Mouse (Mus musculus) macrophage (primary cell): Measurements from ENCODE around the gene Pafah1b3. TPM values are rescaled to one million over a fixed set of nuclear protein-coding genes. Genes with fewer than 3 reads are reported as not detected.
A peak's percentile ranks its signal among the peaks of the same experiment; 100 is the strongest.

Experiments used
- H3K27ac ChIP-seq: fragments of 350-480 bp; formaldehyde crosslinking; 2 replicates; pipeline ENCODE4 v1.9.0; 2021
- H3K36me3 ChIP-seq: fragments of 350-480 bp; formaldehyde crosslinking; 2 replicates; pipeline ENCODE4 v1.9.0; 2021; ENCODE audit errors: inconsistent target
- H3K4me3 ChIP-seq: fragments of 350-480 bp; formaldehyde crosslinking; 2 replicates; pipeline ENCODE4 v1.9.0; 2021; ENCODE audit errors: inconsistent target
- H3K79me2 ChIP-seq: fragments of 350-480 bp; formaldehyde crosslinking; 2 replicates; pipeline ENCODE4 v1.9.0; 2021; ENCODE audit errors: inconsistent target
- WGBS: methylation state at CpG from one replicate; pipeline ENCODE4 v1.1.7; 2026; ENCODE audit warnings: inconsistent platforms; ENCODE audit not compliant: missing documents; 5-methylcytosine and 5-hydroxymethylcytosine counted together
- polyA plus RNA-seq: library from polyadenylated mRNA; stranded (reverse); fragments of 250-400 nt; gene quantifications from 3 replicates; pipeline ENCODE4 v1.2.4, GENCODE M21; 2018; ENCODE audit warnings: inconsistent platforms

Gene Pafah1b3
- polyA plus RNA-seq, 1 experiment from 2014 or later = 7.4 TPM

DNA sequence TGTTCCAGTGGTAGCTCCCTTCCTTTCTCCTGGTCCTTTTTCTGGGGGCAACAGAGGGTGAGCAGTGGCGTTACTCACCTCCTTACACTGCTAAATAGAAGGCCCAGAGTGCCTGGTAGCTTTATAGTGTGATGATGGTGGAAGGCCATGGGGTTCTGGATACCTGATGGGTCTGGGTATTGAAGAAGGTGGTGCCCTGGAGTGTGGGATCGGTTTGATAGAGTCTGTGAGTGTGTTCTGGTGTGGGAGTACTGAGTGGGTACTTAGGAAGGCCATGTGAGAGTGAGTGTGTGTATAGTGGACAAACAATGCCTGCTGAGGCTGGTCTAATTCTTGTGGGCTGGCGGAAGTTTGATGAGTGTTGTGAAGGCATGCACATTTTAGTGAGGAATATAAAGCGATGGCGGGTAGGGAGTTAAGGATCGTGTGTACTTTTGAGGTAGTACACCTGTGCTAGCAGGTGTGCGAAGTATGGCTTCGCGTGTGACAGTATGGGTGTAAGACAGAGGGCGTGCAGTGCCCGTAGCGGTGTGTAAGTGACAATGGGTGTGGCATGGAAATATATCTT, 16.5 kb downstream of the Pafah1b3 start:
- peaks cover 15% of the 10 kb centered on the region for H3K36me3 ChIP-seq
- peak overlapping the region; percentile 95 for H3K27ac ChIP-seq
- H3K4me3 ChIP-seq = no peak overlapping the region; the same call in 1 of the 2 replicates
- H3K79me2 ChIP-seq = peaks cover 65% of the 10 kb centered on the region
- 36% methylated on average over 12 of the region's 12 CpGs for WGBS

DNA sequence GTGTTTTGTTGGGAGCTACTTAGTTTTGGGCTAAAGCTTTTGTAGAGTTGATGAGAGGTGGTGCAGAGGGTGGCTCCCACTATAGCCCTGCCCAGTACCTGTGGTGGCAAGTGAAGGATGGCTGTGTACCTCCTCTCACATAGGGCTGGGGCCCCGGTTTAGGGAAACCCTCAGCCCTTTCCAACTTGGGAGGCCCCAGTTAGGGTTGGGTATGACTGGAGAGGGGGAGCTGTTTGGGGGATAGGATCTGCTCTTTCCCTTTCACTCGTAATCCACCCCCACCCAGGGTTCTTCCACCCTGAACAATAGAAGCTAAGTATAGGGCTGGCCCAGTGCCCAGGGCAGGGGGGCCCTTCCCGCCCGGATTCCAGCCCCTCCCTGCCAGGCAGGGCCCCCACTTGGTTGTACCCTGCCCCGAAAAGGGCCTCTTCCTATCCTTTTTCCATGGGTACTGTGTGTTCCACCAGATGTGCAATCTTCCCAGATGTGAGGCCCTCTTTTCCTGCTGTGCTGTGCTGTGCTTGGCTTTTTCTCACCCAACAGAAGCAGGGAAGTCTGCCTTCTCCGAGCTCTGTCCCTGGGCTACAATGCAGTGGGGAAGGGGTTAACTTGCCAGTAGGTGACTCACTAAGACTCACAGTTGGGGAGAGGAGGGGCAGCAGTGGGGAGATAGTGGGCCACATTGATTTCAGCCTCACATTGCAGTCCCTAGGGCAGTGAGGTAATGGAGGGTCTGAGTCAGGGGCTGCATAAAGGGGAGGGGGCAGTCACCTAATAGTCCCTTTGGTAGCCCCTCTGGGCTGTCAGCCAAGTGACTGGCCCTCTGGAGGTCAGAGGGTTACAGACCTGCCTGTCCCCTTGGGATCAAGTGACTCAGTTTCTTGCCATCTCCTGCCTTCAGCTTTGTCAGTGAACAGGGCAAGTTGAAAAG, 17.7 kb downstream of the Pafah1b3 start:
- WGBS = 2% methylated on average over 6 of the region's 6 CpGs
- H3K4me3 ChIP-seq = peak overlapping the region; percentile 41
- peaks cover 65% of the 10 kb centered on the region for H3K79me2 ChIP-seq
- peaks cover 4% of the 10 kb centered on the region; the same call in 1 of the 2 replicates for H3K36me3 ChIP-seq
- H3K27ac ChIP-seq = peak overlapping the region; percentile 95

DNA sequence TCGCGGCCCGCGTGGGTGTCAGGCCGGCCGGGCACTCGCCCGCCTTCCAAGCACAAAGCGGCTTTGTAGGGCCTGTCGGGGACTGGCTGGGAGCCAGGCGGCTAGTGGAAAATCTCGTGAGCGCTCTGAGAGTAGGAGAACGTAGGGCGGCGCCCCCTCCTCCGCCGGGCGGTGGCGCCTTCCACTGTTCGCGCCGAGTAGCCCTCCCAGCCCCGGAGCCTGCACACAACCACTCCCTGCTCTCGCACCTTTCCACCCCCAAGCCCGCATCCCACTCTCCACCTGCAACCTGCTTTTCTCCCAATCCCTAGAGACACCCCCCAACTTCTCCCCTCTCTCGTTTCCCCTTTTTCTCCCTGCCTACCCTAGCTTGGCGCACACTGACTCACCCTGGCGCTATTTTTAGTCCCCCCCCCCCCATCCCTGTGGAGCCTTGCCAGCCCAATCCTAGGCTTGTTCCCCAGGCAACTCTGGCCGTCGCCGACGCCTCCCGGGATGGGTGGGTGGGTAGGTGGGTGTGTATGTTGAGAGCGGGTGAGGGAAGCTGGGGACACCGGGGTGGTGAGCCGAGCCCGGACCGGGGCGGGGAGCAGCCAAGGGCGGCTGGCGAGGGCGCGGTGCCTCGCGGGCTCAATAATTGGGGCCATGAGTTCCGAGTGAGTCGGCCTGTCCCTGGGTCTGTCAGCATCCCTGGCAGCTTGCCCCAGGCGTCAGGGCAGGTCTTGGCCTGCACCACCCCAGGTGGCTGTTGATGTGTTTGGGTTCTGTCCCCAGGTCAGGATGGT, 18.5 kb downstream of the Pafah1b3 start:
- Histone ChIP-seq H3K79me2 (peaks cover 65% of the 10 kb centered on the region), H3K4me3 (peak overlapping the region; percentile 41), H3K36me3 (no peaks in the 10 kb centered on the region), H3K27ac (peak overlapping the region; percentile 95)
- under 1% methylated on average over 41 of the region's 49 CpGs for WGBS

DNA sequence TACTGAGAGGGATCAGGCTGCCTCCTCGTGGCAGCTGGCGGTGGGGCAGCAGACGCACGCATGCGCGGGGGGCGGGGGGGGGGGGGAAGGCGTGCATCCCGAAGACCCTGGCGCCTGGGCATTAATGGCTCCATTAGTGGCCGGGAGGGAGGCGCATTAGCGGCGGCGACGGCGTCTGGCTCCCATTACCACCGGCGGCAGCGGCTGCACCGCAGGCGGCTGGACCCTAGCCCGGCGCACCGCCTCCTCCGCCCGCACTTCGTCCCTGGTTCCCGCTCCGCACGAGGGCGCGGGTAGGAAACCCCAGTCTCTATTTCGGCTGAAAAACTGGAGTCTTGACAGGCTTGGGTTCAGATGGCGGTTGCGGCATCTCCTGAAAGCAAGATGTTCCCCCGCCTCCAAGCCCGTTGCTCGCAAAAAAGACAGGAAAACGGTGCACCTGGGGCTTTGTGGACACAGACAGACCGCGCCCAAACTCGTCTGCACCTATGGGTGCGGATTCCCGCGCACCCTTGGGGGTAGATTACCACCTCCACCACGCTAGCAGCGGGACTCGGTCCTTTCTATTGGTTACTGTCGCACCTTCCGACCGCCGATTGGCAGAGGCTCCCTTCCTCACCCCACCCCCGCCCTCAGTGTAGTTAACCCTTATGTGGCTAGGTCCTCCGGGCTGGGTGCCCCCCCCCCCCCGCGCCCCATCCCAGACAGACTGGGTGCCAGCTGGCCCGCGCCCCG, 19.3 kb downstream of the Pafah1b3 start:
- Histone ChIP-seq H3K36me3 (no peaks in the 10 kb centered on the region), H3K79me2 (peaks cover 65% of the 10 kb centered on the region), H3K27ac (peak overlapping the region; percentile 95), H3K4me3 (peak overlapping the region; percentile 49)
- whole genome bisulfite sequencing = 1% methylated on average over 40 of the region's 60 CpGs

DNA sequence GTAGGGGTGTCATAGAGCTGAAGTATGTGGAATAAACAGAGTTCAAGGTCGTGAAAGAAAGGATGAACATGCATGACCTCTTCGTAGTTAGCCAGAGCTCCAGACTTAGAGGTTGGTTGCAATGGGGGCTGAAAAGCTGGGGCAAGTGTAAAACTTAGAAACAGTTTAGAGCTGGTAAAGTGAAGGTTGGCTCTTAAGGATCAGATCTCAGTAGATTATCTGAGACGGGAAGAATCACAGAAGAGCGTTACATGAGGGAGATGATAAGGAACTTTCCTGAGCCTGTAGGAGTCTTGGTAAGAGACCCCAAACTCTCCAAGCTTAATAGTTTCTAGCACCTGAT, 19.8 kb downstream of the Pafah1b3 start:
- Histone ChIP-seq H3K27ac (peak overlapping the region; percentile 41), H3K4me3 (peak overlapping the region; percentile 14; the same call in 1 of the 2 replicates)
- WGBS = 12% methylated on average over 4 of the region's 4 CpGs

DNA sequence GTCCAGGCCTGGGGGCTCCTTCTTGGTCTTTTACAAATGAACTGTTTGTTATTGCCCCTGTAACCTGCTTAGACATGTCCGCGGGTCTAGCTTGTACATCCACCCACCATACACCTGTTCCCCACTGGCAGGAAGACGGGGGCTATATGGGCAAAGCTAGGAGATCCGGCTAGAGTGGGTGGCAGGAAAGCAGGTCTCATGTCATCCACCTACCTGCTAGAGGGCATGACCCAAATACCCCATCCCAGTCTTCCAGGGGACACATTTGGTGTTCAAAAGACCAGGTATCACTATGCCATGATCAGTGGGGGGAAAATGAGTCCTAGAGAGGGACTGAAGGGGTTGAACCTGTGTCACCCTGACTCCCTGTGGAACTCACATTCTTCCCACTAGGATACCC, 20.4 kb downstream of the Pafah1b3 start:
- H3K36me3 ChIP-seq = no peaks in the 10 kb centered on the region
- no peak overlapping the region for H3K4me3 ChIP-seq
- 91% methylated on average over 4 of the region's 4 CpGs for WGBS
- peak overlapping the region; percentile 41 for H3K27ac ChIP-seq
- peaks cover 61% of the 10 kb centered on the region for H3K79me2 ChIP-seq

More for the DNA sequence above, 19.8 kb downstream of the Pafah1b3 start:
- Histone ChIP-seq H3K79me2 (peaks cover 62% of the 10 kb centered on the region), H3K36me3 (no peaks in the 10 kb centered on the region)

DNA sequence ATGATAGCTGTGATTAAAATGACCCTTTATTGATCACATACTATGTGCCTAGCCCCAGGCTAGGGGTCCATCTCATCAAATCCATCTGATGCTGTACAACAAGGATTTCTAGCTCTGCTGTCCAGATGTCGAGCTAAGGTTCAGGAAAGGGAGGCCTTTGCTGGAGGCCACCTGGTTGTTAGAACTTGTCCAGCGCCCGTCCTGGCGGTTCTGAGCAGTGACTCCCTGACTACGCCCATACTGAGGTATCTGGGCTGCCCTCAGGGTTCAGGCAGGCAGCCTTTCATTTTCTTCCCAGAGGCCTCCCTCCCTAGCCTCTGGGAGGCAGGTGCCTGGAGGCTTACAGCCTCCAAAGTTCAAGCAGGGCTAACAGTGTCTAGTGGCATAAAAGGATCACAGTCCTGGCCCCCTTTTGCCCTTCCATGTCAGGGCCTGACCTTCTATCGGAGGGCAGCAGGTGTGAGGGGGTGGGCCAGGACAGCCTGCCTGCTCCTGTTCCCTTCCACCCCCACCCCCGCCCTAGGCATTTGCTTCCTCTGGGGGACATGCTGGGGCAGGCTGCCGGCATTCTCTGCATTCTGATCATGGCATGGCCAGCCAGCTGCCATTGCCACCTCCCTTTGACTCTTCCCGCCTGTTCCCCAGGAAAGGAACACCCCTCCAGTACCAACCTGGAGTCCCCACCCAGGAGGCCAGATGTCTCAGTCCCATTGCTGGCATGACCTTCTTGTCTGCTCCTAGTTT, 22.1 kb downstream of the Pafah1b3 start:
- Histone ChIP-seq H3K79me2 (peaks cover 66% of the 10 kb centered on the region), H3K27ac (no peak overlapping the region), H3K36me3 (no peaks in the 10 kb centered on the region), H3K4me3 (no peak overlapping the region)
- 91% methylated on average over 8 of the region's 9 CpGs for WGBS

DNA sequence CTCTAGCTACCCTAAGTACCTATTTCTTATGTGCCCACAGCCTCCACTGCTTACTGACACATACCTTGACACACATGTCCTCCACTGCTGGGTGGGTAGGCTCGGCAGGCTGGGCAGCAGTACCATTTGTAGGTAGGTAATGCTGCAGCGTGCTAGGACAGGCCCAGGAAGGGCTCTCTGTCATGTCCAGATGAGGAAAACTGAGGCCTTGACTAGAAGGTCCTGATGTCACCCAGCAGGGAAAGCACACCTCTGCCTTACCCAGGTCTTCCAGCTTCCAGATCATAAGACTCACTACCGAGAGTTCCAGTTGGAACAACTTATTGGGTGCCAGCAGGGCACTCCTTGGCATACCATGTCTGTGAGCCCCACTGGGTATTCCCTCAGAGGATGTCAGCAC, 22.8 kb downstream of the Pafah1b3 start:
- H3K79me2 ChIP-seq = peaks cover 66% of the 10 kb centered on the region
- no peaks in the 10 kb centered on the region for H3K36me3 ChIP-seq
- WGBS = 94% methylated on average over 3 of the region's 3 CpGs
- H3K4me3 ChIP-seq = no peak overlapping the region
- no peak overlapping the region for H3K27ac ChIP-seq

DNA sequence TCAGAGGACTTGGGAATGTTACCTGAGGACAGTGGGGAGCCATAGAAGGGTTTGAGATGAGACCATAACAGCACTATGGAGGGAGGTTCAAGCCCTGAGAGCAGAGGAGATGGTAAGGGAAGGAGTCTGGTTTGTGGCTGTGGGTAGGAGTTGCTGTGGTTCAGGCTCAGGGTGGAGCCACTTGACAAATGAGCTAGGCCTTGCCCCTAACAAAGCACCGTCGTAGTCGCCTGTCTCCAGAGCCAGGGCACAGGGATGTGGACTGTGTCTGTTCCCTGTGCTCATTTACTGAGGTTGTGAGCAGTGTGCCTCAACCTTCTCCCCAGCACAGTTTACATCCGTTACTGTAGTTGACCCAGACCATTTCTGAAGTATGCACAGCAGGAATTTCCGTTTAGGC, 23.2 kb downstream of the Pafah1b3 start:
- H3K36me3 ChIP-seq = no peaks in the 10 kb centered on the region
- H3K27ac ChIP-seq = no peak overlapping the region
- no peak overlapping the region for H3K4me3 ChIP-seq
- peaks cover 66% of the 10 kb centered on the region; the same call in 1 of the 2 replicates for H3K79me2 ChIP-seq
- 60% methylated on average over 5 of the region's 5 CpGs for WGBS

DNA sequence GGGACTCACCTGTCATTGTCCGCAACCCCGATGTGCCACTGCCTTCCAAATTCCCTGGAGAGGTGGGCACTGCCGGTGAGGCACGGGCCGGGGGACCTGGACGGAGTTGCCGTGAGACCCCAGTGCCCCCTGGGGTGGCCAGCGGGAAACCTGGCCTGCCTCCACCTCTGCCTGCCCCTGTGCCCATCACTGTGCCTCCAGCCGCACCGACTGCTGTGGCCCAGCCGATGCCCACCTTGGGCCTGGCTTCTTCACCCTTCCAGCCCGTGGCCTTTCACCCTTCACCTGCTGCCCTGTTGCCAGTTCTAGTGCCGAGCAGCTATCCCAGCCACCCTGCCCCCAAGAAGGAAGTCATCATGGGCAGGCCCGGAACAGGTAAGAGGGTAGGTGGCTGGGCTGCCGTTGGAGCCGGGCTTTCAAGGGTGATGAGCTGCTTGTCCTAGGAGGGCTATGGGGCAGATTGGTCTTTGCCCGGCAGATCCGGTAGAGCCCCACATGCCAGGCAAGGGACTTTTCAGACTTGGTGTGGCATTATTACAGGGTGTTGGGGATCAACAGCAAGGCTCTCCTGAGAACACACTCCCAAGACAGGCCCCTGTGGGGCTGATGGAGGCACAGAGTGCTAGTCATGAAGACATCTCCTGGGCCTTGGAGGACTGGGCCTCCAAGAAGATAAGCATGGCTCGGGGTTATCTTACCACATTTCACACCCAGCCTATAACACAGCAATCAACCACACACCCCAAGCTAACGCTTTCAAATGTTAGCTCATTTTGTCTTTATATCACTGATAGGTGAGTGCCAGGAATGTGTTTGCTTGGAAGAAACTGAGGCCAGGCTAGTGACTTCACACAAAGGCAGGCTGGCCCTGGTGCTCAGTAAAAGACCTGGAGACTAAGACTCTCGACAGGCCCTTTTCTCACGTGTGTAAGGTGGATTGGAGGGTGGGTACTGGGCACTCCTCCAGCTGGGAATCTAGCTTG, 24.2 kb downstream of the Pafah1b3 start:
- no peak overlapping the region for H3K27ac ChIP-seq
- 95% methylated on average over 22 of the region's 22 CpGs for WGBS

DNA sequence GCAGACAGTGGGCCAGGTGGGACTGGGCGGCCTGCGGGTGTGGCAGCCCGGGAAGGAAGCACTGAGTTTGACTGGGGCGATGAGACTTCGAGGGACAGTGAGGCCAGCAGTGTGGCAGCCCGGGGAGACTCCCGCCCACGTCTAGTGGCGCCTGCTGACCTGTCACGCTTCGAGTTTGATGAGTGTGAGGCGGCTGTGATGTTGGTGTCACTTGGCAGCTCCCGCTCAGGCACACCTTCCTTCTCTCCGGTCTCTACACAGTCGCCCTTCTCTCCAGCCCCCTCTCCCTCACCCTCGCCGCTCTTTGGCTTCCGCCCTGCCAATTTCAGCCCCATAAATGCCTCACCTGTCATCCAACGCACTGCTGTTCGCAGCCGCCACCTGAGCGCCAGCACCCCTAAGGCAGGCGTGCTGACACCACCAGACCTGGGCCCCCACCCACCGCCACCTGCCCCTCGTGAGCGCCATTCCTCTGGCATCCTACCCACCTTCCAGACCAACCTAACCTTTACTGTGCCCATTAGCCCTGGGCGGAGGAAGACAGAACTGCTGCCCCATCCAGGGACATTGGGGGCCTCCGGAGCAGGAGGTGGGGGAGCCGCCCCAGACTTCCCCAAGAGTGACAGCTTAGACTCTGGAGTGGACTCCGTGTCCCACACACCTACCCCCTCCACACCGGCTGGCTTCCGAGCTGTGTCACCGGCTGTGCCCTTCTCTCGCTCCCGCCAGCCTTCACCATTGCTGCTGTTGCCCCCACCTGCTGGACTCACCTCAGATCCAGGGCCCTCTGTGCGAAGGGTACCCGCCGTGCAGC, 25.1 kb downstream of the Pafah1b3 start:
- no peak overlapping the region for H3K27ac ChIP-seq
- WGBS = 96% methylated on average over 31 of the region's 38 CpGs
- H3K79me2 ChIP-seq = peaks cover 76% of the 10 kb centered on the region
- no peaks in the 10 kb centered on the region for H3K36me3 ChIP-seq
- no peak overlapping the region for H3K4me3 ChIP-seq

More for the DNA sequence above, 24.2 kb downstream of the Pafah1b3 start:
- H3K4me3 ChIP-seq = no peak overlapping the region
- peaks cover 75% of the 10 kb centered on the region for H3K79me2 ChIP-seq
- no peaks in the 10 kb centered on the region for H3K36me3 ChIP-seq
